Mouse (Mus musculus): ENCODE results near the gene Hsd3b6.

GRCm38 (mm10) chr3:98814101-98814670, at the start of gene Hsd3b6:
- TF ChIP-seq CTCF (IDR thresholded peaks at IDR 0.05; ENCODE audit: borderline replicate concordance, extremely low read depth, insufficient read depth, insufficient read length): no peak
- TF ChIP-seq POLR2A (IDR thresholded peaks at IDR 0.05; ENCODE audit: borderline replicate concordance, extremely low read depth, insufficient read depth, insufficient read length, poor library complexity, severe bottlenecking): no peak
